Mouse (Mus musculus) macrophage (primary cell): Measurements from ENCODE around the gene Cdh23. TPM values are rescaled to one million over a fixed set of nuclear protein-coding genes. Genes with fewer than 3 reads are reported as not detected.
"Not testable (repeated sequence)": the region's sequence is repeated elsewhere in the genome, so short reads cannot be mapped to it uniquely, and the experiment has no call there.

ENCODE experiments used
- H3K27ac ChIP-seq: fragments of 350-480 bp; formaldehyde crosslinking; 2 replicates; pipeline ENCODE4 v1.9.0; 2021
- H3K36me3 ChIP-seq: fragments of 350-480 bp; formaldehyde crosslinking; 2 replicates; pipeline ENCODE4 v1.9.0; 2021; ENCODE audit errors: inconsistent target
- H3K4me3 ChIP-seq: fragments of 350-480 bp; formaldehyde crosslinking; 2 replicates; pipeline ENCODE4 v1.9.0; 2021; ENCODE audit errors: inconsistent target
- H3K79me2 ChIP-seq: fragments of 350-480 bp; formaldehyde crosslinking; 2 replicates; pipeline ENCODE4 v1.9.0; 2021; ENCODE audit errors: inconsistent target
- WGBS: methylation state at CpG from one replicate; pipeline ENCODE4 v1.1.7; 2026; ENCODE audit warnings: inconsistent platforms; ENCODE audit not compliant: missing documents; 5-methylcytosine and 5-hydroxymethylcytosine counted together
- polyA plus RNA-seq: library from polyadenylated mRNA; stranded (reverse); fragments of 250-400 nt; gene quantifications from 3 replicates; pipeline ENCODE4 v1.2.4, GENCODE M21; 2018; ENCODE audit warnings: inconsistent platforms

The Cdh23 gene
- polyA plus RNA-seq, 1 experiment from 2014 or later, result 0.40 TPM

DNA sequence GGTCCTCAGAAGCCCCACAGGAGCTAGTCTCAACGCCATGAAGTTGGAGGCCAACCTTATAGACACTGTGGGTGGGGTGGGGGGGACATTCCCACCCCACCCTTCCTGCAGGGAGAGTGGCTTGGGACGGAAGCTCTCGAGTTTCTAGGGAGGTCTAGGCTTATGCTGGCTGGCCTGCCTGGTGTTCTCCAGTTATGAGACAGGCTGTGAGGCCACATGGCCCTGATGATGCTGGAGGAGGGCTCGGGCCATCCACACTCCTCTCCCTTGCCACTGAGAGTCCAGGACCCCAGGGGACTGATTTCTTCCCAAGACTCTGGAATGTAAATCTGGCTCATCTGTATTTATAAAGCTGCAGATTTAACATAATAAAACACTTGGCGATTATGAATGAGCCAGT lies 31.0 kb upstream of the Cdh23 start:
- 89% methylated on average over 5 of the region's 5 CpGs for WGBS
- peaks cover 85% of the 10 kb centered on the region for H3K36me3 ChIP-seq
- H3K27ac ChIP-seq, result no peak overlapping the region
- H3K79me2 ChIP-seq, result peaks cover 63% of the 10 kb centered on the region; the same call in 1 of the 2 replicates
- H3K4me3 ChIP-seq, result no peak overlapping the region

DNA sequence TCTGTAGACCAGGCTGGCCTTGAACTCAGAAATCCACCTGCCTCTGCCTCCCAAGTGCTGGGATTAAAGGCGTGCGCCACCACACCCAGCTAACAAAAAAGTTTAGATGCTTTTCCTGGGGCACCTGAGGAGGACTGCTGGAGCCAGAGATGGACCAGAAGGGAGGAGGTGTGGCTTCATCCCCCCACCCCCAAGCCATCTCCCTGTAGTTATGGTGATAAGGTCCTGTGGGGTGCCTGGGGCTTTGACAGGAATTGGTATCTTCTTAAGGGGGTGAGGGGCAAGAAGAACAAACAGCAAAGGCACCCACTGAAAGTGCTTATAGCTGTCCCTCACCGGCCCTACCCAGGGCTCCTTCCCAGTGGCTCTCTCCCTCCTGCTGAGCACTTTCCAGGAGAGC lies 30.6 kb upstream of the Cdh23 start:
- Histone ChIP-seq H3K36me3 (peaks cover 88% of the 10 kb centered on the region), H3K79me2 (peaks cover 59% of the 10 kb centered on the region; the same call in 1 of the 2 replicates), H3K27ac (no peak overlapping the region), H3K4me3 (no peak overlapping the region)
- WGBS, result 100% methylated on average over 3 of the region's 3 CpGs

DNA sequence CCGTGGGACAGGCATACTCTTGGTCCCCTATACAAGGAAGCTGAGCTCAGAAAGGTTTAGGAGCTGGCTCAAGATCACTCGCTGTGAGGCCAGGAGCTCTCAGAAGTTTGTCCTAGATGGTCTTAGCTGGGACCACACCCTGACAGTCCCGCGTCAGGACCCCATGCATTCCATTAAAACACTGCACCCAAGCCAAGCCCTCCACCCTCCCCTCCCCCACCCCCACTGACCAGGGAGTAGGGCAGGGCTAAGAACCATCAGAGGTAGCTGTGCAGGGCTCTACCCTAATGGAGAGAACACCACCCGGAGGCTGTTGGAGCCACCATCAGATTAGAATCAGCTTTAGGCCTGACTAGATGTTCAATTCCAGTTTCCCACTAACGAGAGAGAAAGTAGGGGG lies 28.2 kb upstream of the Cdh23 start:
- H3K36me3 ChIP-seq, result peaks cover 98% of the 10 kb centered on the region
- H3K79me2 ChIP-seq, result peaks cover 35% of the 10 kb centered on the region; the same call in 1 of the 2 replicates
- 93% methylated on average over 6 of the region's 6 CpGs for WGBS
- H3K4me3 ChIP-seq, result no peak overlapping the region
- H3K27ac ChIP-seq, result no peak overlapping the region

DNA sequence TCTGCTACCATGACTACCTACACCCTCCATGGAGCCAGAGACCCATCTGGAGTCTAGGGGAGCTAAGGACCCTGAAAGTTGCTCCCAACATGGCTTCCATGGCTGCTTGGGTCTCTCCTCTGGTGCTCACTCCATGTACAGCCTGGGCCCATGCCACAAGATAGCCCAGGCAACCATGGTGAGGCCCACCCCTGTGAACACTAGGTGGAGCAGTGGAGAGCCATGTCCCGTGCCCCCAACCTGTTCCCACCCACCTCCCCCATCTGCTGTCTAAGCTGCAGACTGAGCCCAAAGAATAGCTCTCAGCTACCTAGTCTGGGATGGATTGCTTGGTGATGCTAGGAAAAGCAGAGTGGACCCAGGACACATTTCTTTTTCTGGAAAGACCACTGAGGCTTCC lies 27.1 kb upstream of the Cdh23 start:
- Histone ChIP-seq H3K36me3 (peaks cover 98% of the 10 kb centered on the region), H3K79me2 (peaks cover 24% of the 10 kb centered on the region; the same call in 1 of the 2 replicates), H3K27ac (no peak overlapping the region), H3K4me3 (no peak overlapping the region)
- 58% methylated on average over 1 of the region's 1 CpGs for WGBS

DNA sequence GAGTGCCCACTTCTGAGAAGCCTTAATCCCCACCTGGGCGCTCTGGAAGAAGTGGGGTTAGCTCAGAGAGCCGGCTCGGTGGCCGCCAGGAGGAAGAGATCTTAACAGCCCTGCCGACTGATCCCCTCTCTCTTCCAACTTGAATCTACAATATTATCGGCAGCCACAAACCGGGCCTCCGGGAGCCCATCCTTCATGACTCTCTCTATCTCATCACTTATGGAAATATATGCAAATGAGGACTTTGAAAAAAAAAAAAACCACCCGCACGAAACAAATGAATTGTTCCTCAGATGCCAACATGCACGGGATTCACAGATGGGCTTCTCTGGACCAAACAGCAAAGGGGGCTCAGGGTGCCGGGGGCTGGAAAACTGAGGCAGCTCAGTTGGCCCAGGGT lies 25.4 kb upstream of the Cdh23 start:
- Histone ChIP-seq H3K36me3 (peaks cover 98% of the 10 kb centered on the region), H3K27ac (no peak overlapping the region)
- 91% methylated on average over 12 of the region's 12 CpGs for WGBS

DNA sequence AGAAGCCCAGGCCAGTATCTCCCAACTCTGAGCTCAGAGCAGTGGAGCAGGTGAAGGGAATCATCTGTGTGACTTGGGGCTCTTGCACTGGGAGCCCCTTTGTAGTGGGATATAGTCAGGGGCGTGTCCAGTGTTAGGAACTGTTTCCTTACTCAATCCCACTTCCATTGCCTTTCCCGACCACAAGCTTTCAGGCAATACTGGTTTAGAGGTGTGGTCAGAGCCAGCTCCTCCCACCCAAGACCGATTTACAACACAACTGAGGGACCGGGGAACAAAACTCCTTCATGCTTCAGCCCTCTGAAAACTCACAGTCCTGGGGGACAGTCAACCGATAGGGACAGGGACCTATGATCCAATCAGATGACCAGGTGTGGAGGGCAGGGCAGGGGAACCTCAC lies 24.2 kb upstream of the Cdh23 start:
- Histone ChIP-seq H3K27ac (no peak overlapping the region), H3K79me2 (peaks cover 7% of the 10 kb centered on the region; the same call in 1 of the 2 replicates), H3K4me3 (no peak overlapping the region), H3K36me3 (peaks cover 98% of the 10 kb centered on the region)
- 94% methylated on average over 5 of the region's 5 CpGs for WGBS

More for the DNA sequence above, 25.4 kb upstream of the Cdh23 start:
- no peak overlapping the region for H3K4me3 ChIP-seq
- peaks cover 9% of the 10 kb centered on the region; the same call in 1 of the 2 replicates for H3K79me2 ChIP-seq

DNA sequence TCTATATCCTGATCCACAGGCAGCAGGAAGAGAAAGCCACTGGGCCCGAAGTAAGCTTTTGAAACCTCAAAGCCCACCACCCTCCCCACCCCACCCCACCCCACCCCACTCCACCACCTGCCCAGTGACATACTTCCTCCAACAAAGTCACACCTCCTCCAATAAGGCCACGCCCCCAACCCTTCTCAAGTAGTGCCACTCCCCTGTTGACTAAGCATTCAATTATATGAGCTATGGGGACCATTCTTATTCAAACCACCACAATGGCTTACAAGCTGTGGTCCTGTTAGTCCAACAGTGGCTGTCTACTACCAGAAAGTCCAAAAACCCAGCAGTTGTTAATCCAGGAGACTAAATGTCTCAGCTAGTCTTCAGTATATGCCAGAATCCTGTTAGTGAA lies 22.2 kb upstream of the Cdh23 start:
- Histone ChIP-seq H3K4me3 (no peak overlapping the region), H3K27ac (no peak overlapping the region), H3K79me2 (no peaks in the 10 kb centered on the region; the same call in 1 of the 2 replicates), H3K36me3 (peaks cover 95% of the 10 kb centered on the region)
- WGBS, result 100% methylated on average over 1 of the region's 2 CpGs

DNA sequence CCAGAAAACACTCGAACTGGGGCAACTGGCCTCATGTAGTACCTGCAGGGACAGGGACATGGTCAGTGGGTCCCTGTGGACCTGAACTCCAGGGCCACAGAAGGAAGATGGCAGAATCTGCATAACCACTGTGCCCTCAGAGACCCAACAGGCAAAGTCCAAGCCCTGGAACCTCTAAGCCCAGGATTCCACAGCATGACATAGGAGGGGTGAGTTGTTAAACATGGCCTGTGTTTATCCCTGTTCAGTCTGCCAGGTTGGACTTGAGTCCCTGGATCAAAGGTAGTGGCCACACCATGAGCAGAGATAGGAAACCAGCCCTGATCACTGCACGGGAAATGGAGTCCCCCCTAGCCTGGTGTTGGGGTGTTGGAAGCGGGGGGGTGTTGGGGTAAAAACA lies 20.2 kb upstream of the Cdh23 start:
- H3K4me3 ChIP-seq, result no peak overlapping the region
- H3K79me2 ChIP-seq, result no peaks in the 10 kb centered on the region; the same call in 1 of the 2 replicates
- peaks cover 89% of the 10 kb centered on the region for H3K36me3 ChIP-seq
- H3K27ac ChIP-seq, result no peak overlapping the region
- 91% methylated on average over 3 of the region's 3 CpGs for WGBS

DNA sequence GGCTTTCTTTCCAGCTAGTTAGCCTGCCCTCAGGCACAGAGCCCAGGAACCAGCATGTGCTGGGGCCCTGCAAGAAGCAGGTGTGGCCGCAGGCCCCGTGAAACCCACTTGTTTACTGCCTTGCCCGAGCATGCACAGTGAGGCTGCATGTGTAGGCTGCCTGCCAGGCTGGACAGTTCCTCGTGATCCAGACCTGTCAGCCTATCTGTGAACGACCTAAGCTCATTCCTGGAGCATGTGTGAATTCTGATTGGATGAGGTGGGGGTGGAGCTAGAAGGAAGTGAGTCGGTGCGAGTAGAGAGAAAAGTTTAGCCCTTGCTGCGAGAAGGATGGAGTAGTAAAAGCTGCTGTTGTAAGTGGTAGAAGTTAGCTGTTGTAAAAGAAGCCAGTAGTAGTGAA lies 16.0 kb upstream of the Cdh23 start:
- H3K79me2 ChIP-seq, H3K27ac ChIP-seq, H3K4me3 ChIP-seq: not testable (repeated sequence)
- H3K36me3 ChIP-seq, result peaks cover 48% of the 10 kb centered on the region
- WGBS, result 100% methylated on average over 2 of the region's 8 CpGs

DNA sequence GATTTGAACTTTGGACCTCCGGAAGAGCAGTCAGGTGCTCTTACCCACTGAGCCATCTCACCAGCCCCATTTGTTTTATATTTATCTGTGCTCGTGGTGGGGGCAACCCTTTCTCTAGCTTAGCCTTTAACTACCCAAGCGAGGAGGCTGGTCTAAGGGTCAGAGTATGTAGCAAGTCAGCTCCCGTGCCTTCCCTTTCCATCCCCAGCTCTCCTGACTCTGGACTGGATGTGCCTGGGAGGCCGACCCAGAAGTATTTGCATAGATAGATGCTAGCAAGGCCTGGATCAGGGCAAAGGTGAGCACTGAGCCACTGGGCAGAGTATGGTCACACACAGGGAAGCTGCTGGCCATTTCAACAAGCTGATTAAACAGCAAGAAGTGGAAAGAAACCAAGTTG lies 12.5 kb upstream of the Cdh23 start:
- Histone ChIP-seq H3K79me2 (no peaks in the 10 kb centered on the region), H3K4me3 (no peak overlapping the region), H3K27ac (no peak overlapping the region), H3K36me3 (peaks cover 17% of the 10 kb centered on the region)
- WGBS, result 97% methylated on average over 5 of the region's 5 CpGs

DNA sequence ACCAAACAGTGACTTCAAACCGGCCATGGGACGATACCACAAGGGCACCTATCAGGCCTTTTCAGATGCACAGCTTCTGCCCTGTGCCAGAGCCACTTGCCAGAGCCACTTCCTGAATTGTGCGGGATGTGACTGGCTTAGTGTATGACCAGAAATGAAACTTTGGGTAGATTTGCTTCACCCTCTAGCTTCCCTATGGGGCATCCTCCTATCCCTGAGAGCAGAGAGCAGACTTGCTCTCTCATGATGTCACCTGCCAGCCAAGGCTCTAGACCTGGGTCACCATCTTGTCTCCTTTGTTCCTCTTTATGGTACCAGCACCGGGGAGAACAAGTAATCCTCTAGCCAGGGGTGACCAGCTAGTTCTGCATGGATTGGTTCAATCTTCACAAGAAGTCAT lies 10.0 kb upstream of the Cdh23 start:
- 4% methylated on average over 4 of the region's 4 CpGs for WGBS
- Histone ChIP-seq H3K4me3 (no peak overlapping the region), H3K79me2 (no peaks in the 10 kb centered on the region), H3K36me3 (no peaks in the 10 kb centered on the region), H3K27ac (peak overlapping the region; percentile 79)

DNA sequence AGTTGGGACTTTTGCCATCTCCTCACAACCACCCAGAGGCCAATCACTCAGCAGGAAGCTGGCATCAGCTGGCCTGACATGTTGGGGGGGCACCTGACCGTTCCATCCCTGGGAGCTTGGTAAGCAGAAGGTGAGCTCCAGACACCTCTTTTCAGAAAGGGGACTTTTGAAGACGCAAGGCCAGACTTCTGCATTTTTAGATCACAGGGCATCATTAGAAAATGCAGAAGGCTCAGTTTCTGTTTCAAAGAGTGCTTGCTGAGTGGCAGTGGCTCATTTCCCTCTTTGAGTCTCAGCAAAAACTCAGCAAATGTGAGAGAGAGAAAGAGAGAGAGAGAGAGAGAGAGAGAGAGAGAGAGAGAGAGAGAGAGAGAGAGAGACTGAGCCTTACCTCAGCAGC lies 8.8 kb upstream of the Cdh23 start:
- 0% methylated on average over 2 of the region's 2 CpGs for WGBS
- Histone ChIP-seq H3K36me3 (no peaks in the 10 kb centered on the region), H3K79me2 (no peaks in the 10 kb centered on the region), H3K27ac (peak overlapping the region; percentile 79), H3K4me3 (no peak overlapping the region)

DNA sequence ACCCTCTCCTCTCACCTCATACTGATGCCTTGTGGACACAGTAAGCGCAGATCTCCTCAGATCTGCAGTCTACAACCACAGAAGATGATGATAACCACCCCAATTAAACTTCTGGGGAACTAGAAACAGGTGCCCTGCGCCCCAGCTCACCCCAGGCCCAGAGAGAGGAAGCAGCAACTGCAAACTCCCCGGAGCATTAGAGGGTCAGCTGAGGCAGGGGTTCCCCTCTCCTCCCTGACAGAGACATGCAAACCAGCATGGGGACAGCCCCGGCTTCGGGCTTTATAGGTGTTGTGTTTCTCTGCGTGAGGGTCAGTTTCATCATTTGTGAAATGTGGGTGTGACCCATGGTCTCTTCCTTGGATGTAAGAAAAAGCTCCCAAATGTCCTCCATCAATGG lies 1.5 kb upstream of the Cdh23 start:
- H3K79me2 ChIP-seq, result no peaks in the 10 kb centered on the region
- H3K4me3 ChIP-seq, result no peak overlapping the region
- H3K36me3 ChIP-seq, result no peaks in the 10 kb centered on the region
- H3K27ac ChIP-seq, result no peak overlapping the region
- WGBS, result 65% methylated on average over 6 of the region's 6 CpGs

DNA sequence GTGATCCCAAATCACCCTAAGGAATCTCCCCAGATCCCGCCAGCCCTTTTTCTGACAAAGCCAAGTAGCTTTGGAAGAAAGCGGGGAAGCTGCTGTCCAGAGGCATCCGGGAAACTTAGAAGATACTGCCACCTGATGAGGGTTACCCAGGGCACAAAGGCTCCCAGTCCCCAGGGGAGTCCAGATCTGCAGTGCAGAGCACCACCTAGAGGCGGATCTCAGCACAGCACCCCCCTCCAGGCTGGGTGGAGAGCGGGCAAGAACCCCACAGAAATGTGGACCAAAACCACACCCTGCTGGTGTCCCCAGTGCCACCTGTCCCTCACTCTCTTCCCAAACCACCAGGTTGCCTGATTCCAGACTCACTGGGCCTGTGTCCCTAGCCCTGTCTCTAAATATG lies 685 bp upstream of the Cdh23 start:
- Histone ChIP-seq H3K79me2 (no peaks in the 10 kb centered on the region), H3K36me3 (no peaks in the 10 kb centered on the region), H3K27ac (no peak overlapping the region), H3K4me3 (no peak overlapping the region)
- 13% methylated on average over 5 of the region's 5 CpGs for WGBS

DNA sequence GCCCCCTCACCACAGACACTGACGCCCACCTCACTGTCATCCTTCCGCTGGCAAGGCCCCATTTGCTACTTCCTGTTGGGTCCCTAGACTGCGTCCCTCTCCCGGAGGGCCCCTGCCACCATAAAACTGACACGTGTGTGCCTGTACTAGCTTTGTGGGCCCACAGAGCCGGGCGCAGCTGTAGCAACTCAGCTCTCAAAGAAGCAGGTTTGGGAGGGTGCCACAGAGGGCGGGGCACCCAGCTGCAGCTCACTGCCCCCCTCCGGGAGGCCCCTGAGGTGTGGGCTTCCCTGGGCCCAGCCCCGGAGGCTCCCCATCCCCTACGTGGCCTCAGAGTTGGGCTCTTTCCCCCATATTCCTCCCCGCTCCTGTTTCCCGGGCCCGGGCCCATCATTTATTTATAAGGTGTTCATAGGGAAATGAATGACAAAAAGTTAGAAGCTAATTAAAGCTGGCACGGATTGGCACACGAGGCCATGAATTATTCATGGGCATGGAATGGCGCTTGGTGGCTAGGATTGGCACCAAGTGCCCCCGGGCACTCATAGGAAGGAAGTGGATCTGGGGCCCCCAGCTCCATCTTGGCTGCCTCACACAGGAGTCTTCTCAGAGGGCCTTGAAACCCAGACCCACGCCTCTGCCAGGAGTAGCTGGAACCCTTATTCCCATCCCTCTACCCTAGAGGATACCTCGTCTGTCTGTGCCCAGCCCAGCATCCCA lies 4.5 kb downstream of the Cdh23 start:
- WGBS, result 62% methylated on average over 19 of the region's 20 CpGs
- Histone ChIP-seq H3K4me3 (no peak overlapping the region), H3K27ac (no peak overlapping the region), H3K36me3 (no peaks in the 10 kb centered on the region), H3K79me2 (no peaks in the 10 kb centered on the region)

DNA sequence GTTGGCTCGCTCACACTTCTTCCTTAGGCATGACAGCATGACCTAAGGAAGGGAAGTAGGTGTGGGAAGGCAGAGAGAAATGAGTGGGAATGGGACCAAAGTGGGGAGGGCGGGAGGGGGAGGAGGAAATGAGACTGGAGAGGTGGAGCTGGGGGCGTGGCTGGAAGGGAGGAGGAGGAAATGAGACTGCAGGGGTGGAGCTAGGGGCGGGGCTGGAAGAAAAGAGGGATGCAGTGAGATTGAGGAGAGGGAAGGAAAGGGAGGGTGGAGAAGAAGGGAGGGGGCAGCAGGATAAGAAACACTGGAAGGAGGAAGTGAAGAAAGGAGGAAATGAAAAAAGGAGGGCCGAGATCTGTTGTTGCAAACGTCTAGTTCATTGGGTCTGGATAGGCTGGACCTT lies 5.3 kb downstream of the Cdh23 start:
- Histone ChIP-seq H3K79me2 (no peaks in the 10 kb centered on the region), H3K27ac (no peak overlapping the region), H3K4me3 (no peak overlapping the region), H3K36me3 (no peaks in the 10 kb centered on the region)
- WGBS, result 11% methylated on average over 5 of the region's 6 CpGs
